Mouse (Mus musculus) heart, adult 2 months (tissue): Measurements from ENCODE around the gene Rapgef5. TPM values are rescaled to one million over a fixed set of nuclear protein-coding genes. Genes with fewer than 3 reads are reported as not detected.

Experiments used
- DNase-seq, 2 experiments: peaks; one replicate each; pipeline ENCODE4 v3.0.0; 2021
- H3K27ac ChIP-seq: fragments of 200-600 bp; 2 replicates; pipeline ENCODE4 v1.8.1; 2022
- H3K27me3 ChIP-seq: fragments of 200-500 bp; 2 replicates; pipeline ENCODE4 v1.6.1; 2012; ENCODE audit warnings: mild to moderate bottlenecking, low read length, inconsistent platforms, mixed read lengths; ENCODE audit not compliant: control insufficient read depth, insufficient read depth
- H3K36me3 ChIP-seq: fragments of 200-500 bp; 2 replicates; pipeline ENCODE4 v1.6.1; 2012; ENCODE audit warnings: low read length, inconsistent platforms; ENCODE audit not compliant: control insufficient read depth, insufficient read depth
- H3K4me1 ChIP-seq: fragments of 200-500 bp; 2 replicates; pipeline ENCODE4 v1.6.1; 2011; ENCODE audit warnings: low read length; ENCODE audit not compliant: control insufficient read depth, insufficient read depth
- H3K4me3 ChIP-seq: fragments of 200-600 bp; 2 replicates; pipeline ENCODE4 v1.8.1; 2022
- H3K79me2 ChIP-seq: fragments of 200-500 bp; replicated peaks from 2 replicates; pipeline ENCODE4 v1.6.1; 2012; ENCODE audit warnings: mild to moderate bottlenecking, inconsistent platforms, low read length, moderate library complexity, mixed read lengths; ENCODE audit not compliant: control insufficient read depth, insufficient read depth
- H3K9ac ChIP-seq: fragments of 200-500 bp; 2 replicates; pipeline ENCODE4 v1.6.1; 2012; ENCODE audit warnings: low read depth, mild to moderate bottlenecking, control low read depth, inconsistent platforms, low read length, mixed read lengths
- CTCF ChIP-seq: fragments of 200-600 bp; IDR thresholded peaks from 2 replicates; pipeline ENCODE4 v1.8.1; 2022; ENCODE audit warnings: antibody characterized with exemption, mild to moderate bottlenecking, moderate library complexity
- EP300 ChIP-seq: fragments of 200-500 bp; IDR thresholded peaks from 2 replicates; pipeline ENCODE4 v1.6.1; 2011; ENCODE audit warnings: low read depth, low read length, control low read depth; ENCODE audit not compliant: insufficient read depth
- POLR2A ChIP-seq: fragments of 200-500 bp; IDR thresholded peaks from 2 replicates; pipeline ENCODE4 v1.6.1; 2011; ENCODE audit warnings: mild to moderate bottlenecking, low read depth, low read length, control low read depth; ENCODE audit not compliant: insufficient read depth
- WGBS: fragments of 180-500 bp; shearing (Covaris S2); methylation state at CpG from one replicate; pipeline ENCODE4 v1.1.7; 2018; 5-methylcytosine and 5-hydroxymethylcytosine counted together
- intact Hi-C: fragments of 180-260 bp; cut with DNase I; formaldehyde crosslinking; loops from one replicate; pipeline ENCODE4 v1.15.1; 2025
- polyA plus RNA-seq: library from polyadenylated mRNA; depleted of rRNA; stranded (reverse); fragments of >200 nt; gene quantifications from 2 replicates; pipeline ENCODE4 v1.2.3, GENCODE M21; 2012
- total RNA-seq, 2 experiments: library from RNA; stranded (reverse); gene quantifications; 2 replicates each; pipeline ENCODE4 v1.2.3; 2021

The Rapgef5 gene
- total and polyA plus RNA-seq, 3 experiments = 11.4 to 33.0 (median 29.9) TPM

DNA sequence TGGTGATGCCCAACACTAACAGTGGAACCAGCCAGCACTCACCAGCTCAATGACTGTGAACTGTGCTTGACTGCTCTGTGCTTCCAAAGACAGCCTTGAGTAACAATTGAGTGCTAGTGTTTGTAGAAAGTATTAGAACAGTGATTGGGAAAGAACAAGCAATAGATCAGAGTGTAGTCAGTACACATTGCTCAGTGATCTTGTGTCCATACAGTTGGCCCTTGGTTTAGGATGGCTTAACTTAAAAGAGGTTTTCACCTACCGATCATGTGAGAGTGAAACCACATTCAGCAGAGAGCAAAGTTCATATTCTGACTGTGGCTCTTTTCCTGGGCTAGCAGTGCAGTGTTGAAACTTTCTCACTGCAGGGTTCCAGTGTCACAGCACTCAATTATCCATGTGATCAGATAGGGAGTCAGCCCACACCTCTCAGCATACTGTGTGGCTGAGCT, 38.4 kb downstream of the Rapgef5 start:
- no peak for TF ChIP-seq CTCF
- no peak for TF ChIP-seq EP300
- no peak for TF ChIP-seq POLR2A
- no peaks in the 10 kb centered on the region; the same call in none of the 2 replicates for H3K4me1 ChIP-seq
- no peaks in the 10 kb centered on the region for H3K27me3 ChIP-seq
- H3K36me3 ChIP-seq = no peaks in the 10 kb centered on the region; the same call in 1 of the 2 replicates
- no peak overlapping the region for H3K9ac ChIP-seq
- WGBS = 88% methylated on average over 1 of the region's 1 CpGs
- no peak overlapping the region for H3K4me3 ChIP-seq
- DNase-seq = no peak
- no peak overlapping the region for H3K27ac ChIP-seq
- H3K79me2 ChIP-seq = no peaks in the 10 kb centered on the region
- intact Hi-C loops = no loop called here

DNA sequence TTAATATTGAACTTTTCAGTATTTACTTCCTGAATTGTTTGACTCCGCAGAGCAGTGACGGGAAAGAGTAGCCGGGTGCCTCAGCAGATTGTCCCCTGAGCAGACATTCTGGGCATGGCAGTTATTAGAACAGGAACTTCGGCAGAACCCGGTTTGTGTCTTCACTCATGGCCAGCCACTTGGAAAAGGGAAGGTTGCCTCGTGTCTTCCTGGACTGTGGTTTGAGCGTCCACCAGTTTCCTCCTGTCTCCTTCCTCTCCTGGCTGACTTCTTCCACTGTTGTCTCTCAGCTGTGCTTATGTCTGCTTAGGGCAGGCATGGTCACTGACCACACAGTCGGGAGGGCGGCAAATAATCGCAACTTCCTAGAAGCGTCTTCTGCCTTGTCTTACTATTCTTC, 44.2 kb downstream of the Rapgef5 start:
- intact Hi-C loops = no loop called here
- no peaks in the 10 kb centered on the region for H3K27me3 ChIP-seq
- 44% methylated on average over 11 of the region's 11 CpGs for WGBS
- peak overlapping the region; percentile 2; the same call in 1 of the 2 replicates for H3K27ac ChIP-seq
- peaks cover 5% of the 10 kb centered on the region; the same call in 1 of the 2 replicates for H3K4me1 ChIP-seq
- H3K79me2 ChIP-seq = no peaks in the 10 kb centered on the region
- DNase-seq = peak; percentile 31 to 67
- H3K4me3 ChIP-seq = no peak overlapping the region
- TF ChIP-seq POLR2A (no peak), EP300 (no peak), CTCF (no peak)
- H3K36me3 ChIP-seq = no peaks in the 10 kb centered on the region
- no peak overlapping the region for H3K9ac ChIP-seq

DNA sequence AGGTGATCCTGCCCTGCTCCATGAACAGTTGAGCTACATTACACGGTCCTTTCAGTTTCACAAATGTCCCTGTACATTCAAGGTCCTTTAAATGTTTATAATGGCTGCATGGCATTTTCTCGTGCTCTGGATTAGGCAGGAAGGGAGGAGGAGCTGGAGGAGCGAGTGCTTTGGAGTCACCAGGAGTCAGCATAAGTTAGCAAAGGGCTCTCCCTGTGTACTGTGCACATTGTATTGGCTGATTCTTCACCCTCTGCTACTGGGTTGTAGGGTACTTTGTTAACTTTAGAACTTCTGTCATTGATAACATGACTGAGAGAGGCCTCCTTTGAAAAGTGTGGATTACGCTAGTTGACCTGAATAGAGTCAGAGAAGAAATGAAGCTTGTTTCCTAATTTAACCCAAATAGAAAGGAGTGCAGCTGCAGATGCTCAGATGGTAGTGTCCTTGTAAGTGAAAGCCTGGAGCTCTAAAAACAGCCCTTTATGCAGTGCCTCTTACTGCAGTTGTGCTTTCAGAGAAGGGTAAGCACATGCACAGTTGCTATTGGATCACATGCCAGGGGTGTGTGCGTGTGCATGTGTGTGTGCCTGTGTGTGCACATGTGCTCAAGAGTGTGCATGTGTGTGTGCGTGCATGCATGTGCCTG, 45.3 kb downstream of the Rapgef5 start:
- Histone ChIP-seq H3K27me3 (no peaks in the 10 kb centered on the region), H3K79me2 (no peaks in the 10 kb centered on the region), H3K27ac (no peak overlapping the region), H3K36me3 (no peaks in the 10 kb centered on the region), H3K4me3 (no peak overlapping the region), H3K9ac (no peak overlapping the region), H3K4me1 (peaks cover 5% of the 10 kb centered on the region; the same call in 1 of the 2 replicates)
- TF ChIP-seq POLR2A (no peak), CTCF (no peak), EP300 (no peak)
- no peak for DNase-seq
- intact Hi-C loops = no loop called here
- 68% methylated on average over 6 of the region's 6 CpGs for WGBS

DNA sequence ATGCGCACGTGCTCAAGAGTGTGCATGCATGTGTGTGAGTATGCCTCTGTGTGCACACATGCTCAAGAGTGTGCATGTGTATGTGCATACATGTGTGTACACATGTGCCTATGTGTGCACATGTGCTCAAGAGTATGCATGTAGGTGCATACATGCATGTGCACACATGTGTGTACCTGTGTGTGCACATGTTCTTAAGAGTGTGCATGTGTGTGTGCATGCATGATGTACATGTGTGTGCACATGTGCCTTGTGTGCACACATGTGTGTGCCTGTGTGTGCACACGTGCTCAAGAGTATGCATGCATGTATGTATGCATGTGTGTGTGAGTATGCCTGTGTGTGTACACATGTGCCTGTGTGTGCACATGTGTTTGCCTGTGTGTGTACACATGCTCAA, 45.8 kb downstream of the Rapgef5 start:
- no peak overlapping the region for H3K4me3 ChIP-seq
- DNase-seq = no peak
- H3K9ac ChIP-seq = no peak overlapping the region
- WGBS = 97% methylated on average over 3 of the region's 3 CpGs
- H3K4me1 ChIP-seq = peaks cover 5% of the 10 kb centered on the region; the same call in 1 of the 2 replicates
- no peak for TF ChIP-seq CTCF
- H3K27me3 ChIP-seq = no peaks in the 10 kb centered on the region
- intact Hi-C loops = no loop called here
- no peak overlapping the region for H3K27ac ChIP-seq
- no peaks in the 10 kb centered on the region for H3K79me2 ChIP-seq
- H3K36me3 ChIP-seq = no peaks in the 10 kb centered on the region

DNA sequence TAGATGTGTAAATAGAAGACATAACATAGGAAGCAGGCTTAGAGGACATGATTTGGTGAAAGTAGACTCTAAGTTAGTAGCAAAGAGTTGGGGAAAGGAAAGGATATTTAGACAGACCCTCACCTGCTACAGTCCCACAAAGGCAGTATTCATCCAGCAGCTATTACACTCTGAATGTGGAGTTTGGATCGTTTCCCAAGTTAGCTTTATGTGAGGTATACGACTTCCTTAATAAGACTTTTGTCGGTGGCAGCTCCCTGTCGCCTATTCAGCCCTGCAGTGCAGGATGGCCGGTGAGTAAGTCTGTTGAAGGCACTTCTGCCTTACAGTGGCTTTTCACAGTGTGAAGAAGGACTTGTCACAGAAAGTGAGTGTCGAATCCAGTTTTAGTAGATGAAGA, 47.6 kb downstream of the Rapgef5 start:
- peaks cover 5% of the 10 kb centered on the region; the same call in 1 of the 2 replicates for H3K4me1 ChIP-seq
- no peaks in the 10 kb centered on the region; the same call in 1 of the 2 replicates for H3K36me3 ChIP-seq
- H3K79me2 ChIP-seq = no peaks in the 10 kb centered on the region
- H3K27ac ChIP-seq = no peak overlapping the region
- no peak for DNase-seq
- TF ChIP-seq EP300 = no peak
- TF ChIP-seq POLR2A = no peak
- no peak for TF ChIP-seq CTCF
- 42% methylated on average over 6 of the region's 6 CpGs for WGBS
- H3K4me3 ChIP-seq = no peak overlapping the region
- no peak overlapping the region for H3K9ac ChIP-seq
- intact Hi-C loops = no loop called here
- H3K27me3 ChIP-seq = no peaks in the 10 kb centered on the region; the same call in 1 of the 2 replicates

DNA sequence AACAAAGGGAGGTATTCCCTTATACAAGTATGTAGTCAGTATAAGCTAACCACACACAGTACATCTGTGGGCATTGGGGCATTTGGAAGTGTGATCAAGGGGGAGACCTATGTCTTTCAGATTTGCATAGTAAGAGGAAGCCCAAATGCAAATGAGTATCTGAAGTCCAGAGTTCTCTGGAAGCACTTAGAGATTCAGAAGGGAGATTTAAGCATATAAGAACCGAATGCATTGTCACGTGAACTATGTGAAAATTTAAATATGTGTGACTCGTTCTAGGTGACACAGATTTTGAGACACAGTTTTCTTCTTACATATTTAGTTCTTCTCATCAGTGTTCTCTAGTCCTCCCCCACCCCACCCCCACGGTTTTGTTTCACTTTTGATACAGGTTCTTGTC, 50.0 kb downstream of the Rapgef5 start:
- Histone ChIP-seq H3K27me3 (no peaks in the 10 kb centered on the region; the same call in 1 of the 2 replicates), H3K4me3 (no peak overlapping the region), H3K79me2 (no peaks in the 10 kb centered on the region), H3K36me3 (no peaks in the 10 kb centered on the region; the same call in 1 of the 2 replicates), H3K9ac (no peak overlapping the region), H3K4me1 (peaks cover 4% of the 10 kb centered on the region; the same call in 1 of the 2 replicates), H3K27ac (no peak overlapping the region)
- DNase-seq = no peak
- no peak for TF ChIP-seq POLR2A
- no peak for TF ChIP-seq EP300
- TF ChIP-seq CTCF = no peak
- intact Hi-C loops = no loop called here
- WGBS = 76% methylated on average over 4 of the region's 4 CpGs
